Mouse (Mus musculus) G1E (cell line): ENCODE data around the gene Fcrla. TPM values are rescaled to one million over a fixed set of nuclear protein-coding genes. Genes with fewer than 3 reads are reported as not detected.

Source experiments
- ATAC-seq: 2 replicates; pipeline ENCODE4 v1.8.0; 2016; ENCODE audit warnings: mild to moderate bottlenecking; ENCODE audit not compliant: insufficient number of reproducible peaks, poor library complexity, low FRiP score, severe bottlenecking; ENCODE audit errors: extremely low read depth
- DNase-seq: peaks from one replicate; pipeline ENCODE4 v3.0.0; 2012; ENCODE audit warnings: low spot score
- H3K27me3 ChIP-seq: 2 replicates; pipeline ENCODE4 v1.6.1; 2012; ENCODE audit warnings: mild to moderate bottlenecking, low read length, inconsistent platforms; ENCODE audit not compliant: insufficient read depth
- H3K36me3 ChIP-seq: replicated peaks from 2 replicates; pipeline ENCODE3; 2012; ENCODE audit warnings: mild to moderate bottlenecking, inconsistent platforms
- H3K4me1 ChIP-seq: 2 replicates; pipeline ENCODE4 v1.6.1; 2012; ENCODE audit warnings: low read depth, low read length, inconsistent platforms, mixed read lengths; ENCODE audit not compliant: insufficient read depth
- H3K4me3 ChIP-seq: 2 replicates; pipeline ENCODE4 v1.5.1; 2012; ENCODE audit warnings: low read depth, mild to moderate bottlenecking, inconsistent platforms, low read length, moderate library complexity, mixed read lengths
- H3K9me3 ChIP-seq: replicated peaks from 2 replicates; pipeline ENCODE4 v1.6.1; 2012; ENCODE audit warnings: inconsistent platforms
- CTCF ChIP-seq: IDR thresholded peaks from 2 replicates; pipeline ENCODE4 v1.5.1; 2012; ENCODE audit warnings: low read depth, low read length, inconsistent platforms, mixed read lengths
- GATA1 ChIP-seq: IDR thresholded peaks from 2 replicates; pipeline ENCODE4 v1.6.1; 2012; ENCODE audit warnings: borderline replicate concordance, low read length, inconsistent platforms, mixed read lengths
- GATA2 ChIP-seq: IDR thresholded peaks from 2 replicates; pipeline ENCODE4 v1.6.1; 2012; ENCODE audit warnings: low read depth, low read length, inconsistent platforms, borderline replicate concordance
- POLR2AphosphoS5 ChIP-seq: IDR thresholded peaks from 2 replicates; pipeline ENCODE4 v1.6.1; 2012; ENCODE audit warnings: low read depth, low read length, inconsistent platforms; ENCODE audit not compliant: insufficient replicate concordance
- TAL1 ChIP-seq: conservative IDR thresholded peaks from 2 replicates; pipeline ENCODE4 v1.6.1; 2012; ENCODE audit warnings: low read depth, low read length, inconsistent platforms, mixed read lengths
- polyA plus RNA-seq: library from polyadenylated mRNA; stranded (reverse); fragments of >175 nt; gene quantifications from 2 replicates; pipeline ENCODE4 v1.2.3, GENCODE M21; 2012
- total RNA-seq, 2 experiments: library from RNA; stranded (forward) in 1 of 2; stranded (reverse) in 1 of 2; fragments of 200-1000 nt in 1 of 2; fragments of >200 nt in 1 of 2; fragmentation: Nextera tagmentation in 1 of 2; gene quantifications; 2 replicates each; pipeline ENCODE4 v1.2.3; 2014 to 2017

The Fcrla gene
- total and polyA plus RNA-seq, 3 experiments = 0.08 to 0.83 (median 0.38) TPM

- no peaks in the 10 kb centered on the region for H3K9me3 ChIP-seq
- peaks cover 17% of the 10 kb centered on the region for H3K4me1 ChIP-seq
- peaks cover 32% of the 10 kb centered on the region for H3K36me3 ChIP-seq
- no peaks in the 10 kb centered on the region for H3K27me3 ChIP-seq
- TF ChIP-seq CTCF (no peak), TAL1 (no peak), GATA2 (no peak), GATA1 (no peak), POLR2AphosphoS5 (no peak)
- H3K4me3 ChIP-seq = no peak overlapping the region
- ATAC-seq = no peak
- no peak for DNase-seq
These were observed 56.0 kb downstream of the Fcrla start for GRCm38 (mm10) chr1:170871402-170871801.

DNA sequence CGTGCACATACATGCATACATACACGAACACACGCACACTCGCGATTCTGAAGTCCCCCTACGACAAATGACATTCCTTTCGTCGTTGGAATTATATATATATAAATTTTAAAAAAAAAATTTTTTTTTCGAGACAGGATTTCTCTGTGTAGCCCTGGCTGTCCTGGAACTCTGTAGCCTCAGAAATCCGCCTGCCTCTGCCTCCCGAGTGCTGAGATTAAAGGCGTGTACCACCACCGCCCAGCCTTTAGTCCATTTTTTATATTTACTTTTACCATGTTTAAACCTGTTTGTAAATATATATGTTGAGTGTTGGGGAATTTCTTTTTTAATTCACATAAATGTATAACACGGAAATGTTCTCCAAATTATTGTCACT is 58.5 kb downstream of the Fcrla start:
- TF ChIP-seq GATA2 (no peak), POLR2AphosphoS5 (no peak), CTCF (no peak), GATA1 (no peak), TAL1 (no peak)
- Histone ChIP-seq H3K9me3 (no peaks in the 10 kb centered on the region), H3K4me3 (peak overlapping the region; percentile 87), H3K27me3 (no peaks in the 10 kb centered on the region), H3K36me3 (peaks cover 20% of the 10 kb centered on the region), H3K4me1 (peaks cover 29% of the 10 kb centered on the region)
- ATAC-seq = no peak
- no peak for DNase-seq

DNA sequence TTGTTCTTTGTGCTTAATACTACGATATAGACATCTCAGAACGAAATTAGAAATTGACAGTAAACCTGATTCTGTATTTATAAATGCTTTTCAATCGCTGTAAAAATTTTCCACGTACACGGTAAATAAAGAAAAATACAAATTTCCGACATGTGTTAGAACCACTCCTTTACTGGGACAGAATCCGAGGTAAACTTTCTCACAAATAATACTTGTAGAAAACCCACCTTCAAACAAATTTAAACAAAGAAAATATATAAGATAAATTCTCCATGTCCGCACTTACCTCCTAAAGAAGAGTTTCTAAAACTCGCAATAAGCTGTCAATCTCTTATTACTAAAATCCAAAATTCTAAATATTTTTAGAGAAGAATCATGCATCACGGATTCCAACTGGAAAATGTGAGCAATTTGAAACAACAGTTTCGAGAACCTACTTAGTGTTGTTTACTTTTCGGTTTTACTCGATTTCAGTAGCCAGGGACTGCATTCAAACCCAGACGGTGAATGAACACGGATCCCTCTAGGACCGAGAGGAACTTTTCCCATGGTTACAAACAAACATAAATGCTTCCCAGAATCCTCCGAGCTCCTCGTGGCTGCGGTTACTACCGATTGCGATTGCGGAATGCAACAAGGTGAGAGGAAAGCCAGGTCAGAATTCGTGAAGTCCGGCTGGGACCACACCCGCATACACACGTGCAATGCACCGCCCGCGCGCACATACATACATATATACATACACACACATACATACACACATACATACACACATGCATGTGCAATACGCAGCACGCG is 59.1 kb downstream of the Fcrla start:
- no peaks in the 10 kb centered on the region for H3K9me3 ChIP-seq
- H3K4me3 ChIP-seq = peak overlapping the region; percentile 87
- peaks cover 16% of the 10 kb centered on the region for H3K36me3 ChIP-seq
- H3K27me3 ChIP-seq = no peaks in the 10 kb centered on the region
- TF ChIP-seq GATA2 = no peak
- no peak for TF ChIP-seq TAL1
- TF ChIP-seq POLR2AphosphoS5 = no peak
- TF ChIP-seq GATA1 = no peak
- no peak for TF ChIP-seq CTCF
- ATAC-seq = peak; percentile 69
- peaks cover 35% of the 10 kb centered on the region for H3K4me1 ChIP-seq
- peak; percentile 48 for DNase-seq

DNA sequence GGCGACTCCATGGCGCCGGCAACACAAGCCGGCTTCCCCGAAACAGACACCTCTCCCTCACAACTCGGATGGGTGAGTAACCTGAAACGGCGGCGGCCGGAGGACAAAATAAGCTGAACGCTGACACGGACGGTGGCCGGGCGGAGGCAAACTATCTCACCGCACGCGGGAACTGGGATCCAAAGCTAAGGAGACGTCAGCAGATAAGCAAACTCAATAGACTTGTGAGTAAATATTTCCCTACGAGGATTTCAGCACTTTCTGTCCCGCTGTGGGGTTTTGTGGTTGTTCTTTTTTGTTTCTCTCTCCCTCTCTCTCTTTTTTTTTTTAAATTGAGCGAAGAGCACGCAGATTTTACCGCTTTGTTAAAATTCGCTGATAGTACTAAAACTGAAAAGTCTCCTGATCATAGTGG is 59.7 kb downstream of the Fcrla start, which contains the start of gene Atf6:
Atf6 (minus strand) TSS at position 81 of the 415 bp plus-strand sequence.
- Histone ChIP-seq H3K27me3 (no peaks in the 10 kb centered on the region), H3K4me3 (peak within 1 kb of the TSS; percentile 87), H3K36me3 (peaks cover 16% of the 10 kb centered on the region), H3K4me1 (peaks cover 41% of the 10 kb centered on the region), H3K9me3 (no peaks in the 10 kb centered on the region)
- no peak for TF ChIP-seq POLR2AphosphoS5
- TF ChIP-seq GATA2 = no peak
- TF ChIP-seq CTCF = no peak
- no peak for TF ChIP-seq GATA1
- no peak for TF ChIP-seq TAL1
- ATAC-seq = peak; percentile 59
- peak; percentile 80 for DNase-seq

Other genes starting within 250 kb of the Fcrla start
- 44.0 and 44.6 TPM in 2 replicates for gene Atf6, start 59.8 kb downstream of the Fcrla start, total RNA-seq (2014; fragmentation: Nextera tagmentation)
- 22.5 and 22.7 TPM in 2 replicates for gene Atf6, start 59.8 kb downstream of the Fcrla start, total RNA-seq (2017)
- gene Atf6, start 59.8 kb downstream of the Fcrla start, polyA plus RNA-seq = 1.7 and 2.1 TPM in 2 replicates
- 1.1 and 1.3 TPM in 2 replicates for gene Gm26620, start 42.5 kb downstream of the Fcrla start, total RNA-seq (2014; fragmentation: Nextera tagmentation)
- gene Gm26620, start 42.5 kb downstream of the Fcrla start, total RNA-seq (2017) = 0.41 and 0.76 TPM in 2 replicates
- gene Gm26620, start 42.5 kb downstream of the Fcrla start, polyA plus RNA-seq = 0.90 and 0.91 TPM in 2 replicates
- gene Dusp12, start 42.0 kb downstream of the Fcrla start, total RNA-seq (2014; fragmentation: Nextera tagmentation) = 13.2 and 13.9 TPM in 2 replicates
- 10.0 TPM in 2 replicates for gene Dusp12, start 42.0 kb downstream of the Fcrla start, total RNA-seq (2017)
- 14.0 and 14.4 TPM in 2 replicates for gene Dusp12, start 42.0 kb downstream of the Fcrla start, polyA plus RNA-seq
- not detected in 2 replicates for gene Fcrlb, start 14.6 kb downstream of the Fcrla start, total RNA-seq (2014; fragmentation: Nextera tagmentation)
- gene Fcrlb, start 14.6 kb downstream of the Fcrla start, total RNA-seq (2017) = not detected in 2 replicates
- not detected in 2 replicates for gene Fcrlb, start 14.6 kb downstream of the Fcrla start, polyA plus RNA-seq
- gene Fcgr2b, start 49.0 kb upstream of the Fcrla start, total RNA-seq (2014; fragmentation: Nextera tagmentation) = 5.5 and 5.8 TPM in 2 replicates
- gene Fcgr2b, start 49.0 kb upstream of the Fcrla start, total RNA-seq (2017) = 20.5 and 22.1 TPM in 2 replicates
- gene Fcgr2b, start 49.0 kb upstream of the Fcrla start, polyA plus RNA-seq = 0.24 and 0.46 TPM in 2 replicates
- not detected in 2 replicates for gene Fcgr4, start 91.3 kb upstream of the Fcrla start, total RNA-seq (2014; fragmentation: Nextera tagmentation)
- 0.12 and 0.22 TPM in 2 replicates for gene Fcgr4, start 91.3 kb upstream of the Fcrla start, total RNA-seq (2017)
- gene Fcgr4, start 91.3 kb upstream of the Fcrla start, polyA plus RNA-seq = 0.03 TPM in 1 of 2 replicates, not detected in the other
- gene Fcgr3, start 137.4 kb upstream of the Fcrla start, total RNA-seq (2014; fragmentation: Nextera tagmentation) = 7.3 and 9.3 TPM in 2 replicates
- gene Fcgr3, start 137.4 kb upstream of the Fcrla start, total RNA-seq (2017) = 99.6 and 123 TPM in 2 replicates
- 0.91 and 1.5 TPM in 2 replicates for gene Fcgr3, start 137.4 kb upstream of the Fcrla start, polyA plus RNA-seq
- 10.0 and 11.9 TPM in 2 replicates for gene Cfap126, start 186.3 kb upstream of the Fcrla start, total RNA-seq (2014; fragmentation: Nextera tagmentation)
- 0.64 and 0.76 TPM in 2 replicates for gene Cfap126, start 186.3 kb upstream of the Fcrla start, total RNA-seq (2017)
- 0.81 and 1.0 TPM in 2 replicates for gene Cfap126, start 186.3 kb upstream of the Fcrla start, polyA plus RNA-seq
- gene Sdhc, start 223.0 kb upstream of the Fcrla start, total RNA-seq (2014; fragmentation: Nextera tagmentation) = 225 and 249 TPM in 2 replicates
- gene Sdhc, start 223.0 kb upstream of the Fcrla start, total RNA-seq (2017) = 40.5 and 45.0 TPM in 2 replicates
- 67.1 and 158 TPM in 2 replicates for gene Sdhc, start 223.0 kb upstream of the Fcrla start, polyA plus RNA-seq
- not detected in 2 replicates for gene Mpz, start 223.1 kb upstream of the Fcrla start, total RNA-seq (2014; fragmentation: Nextera tagmentation)
- not detected in 2 replicates for gene Mpz, start 223.1 kb upstream of the Fcrla start, total RNA-seq (2017)
- gene Mpz, start 223.1 kb upstream of the Fcrla start, polyA plus RNA-seq = 0.29 TPM in 1 of 2 replicates, not detected in the other